Mouse (Mus musculus): ENCODE results near the gene Mast4.

DNA sequence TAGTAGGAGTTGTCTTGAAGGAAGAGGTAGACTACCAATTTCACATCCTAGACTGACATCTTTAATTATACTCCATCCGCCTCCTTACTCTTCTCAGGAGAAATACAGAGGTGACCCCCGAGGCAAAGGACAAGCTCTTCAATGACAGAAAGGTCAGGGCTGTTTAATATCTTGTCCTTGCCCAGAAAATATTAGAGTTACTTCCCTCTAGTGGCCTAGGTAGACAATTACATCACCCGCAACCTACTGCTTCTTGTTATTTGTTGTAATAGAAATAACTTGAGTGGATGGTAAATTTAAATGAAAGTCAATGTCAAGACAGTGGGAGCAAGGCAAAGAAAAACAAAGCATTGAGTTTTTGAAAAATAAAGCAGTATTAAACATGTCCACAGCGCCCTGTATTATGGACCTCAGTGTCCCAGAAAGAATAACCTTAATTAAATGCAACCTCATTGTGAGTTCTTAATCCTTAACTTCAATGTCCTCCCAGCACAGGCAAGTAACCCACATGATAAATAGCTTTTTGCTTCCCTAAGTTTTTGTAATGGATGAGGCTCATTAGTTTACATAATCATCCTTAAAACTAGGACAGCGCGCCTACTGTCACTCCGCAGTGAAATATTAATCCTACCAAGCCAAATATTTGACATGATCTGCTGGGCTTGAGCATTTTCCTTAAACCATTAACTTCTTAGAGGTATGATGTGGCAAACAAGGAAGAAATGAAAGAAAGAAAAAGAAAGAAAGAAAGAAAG, 408.3 kb downstream of the Mast4 start:
- TF ChIP-seq TAL1 (IDR thresholded peaks at IDR 0.05; ENCODE audit: low read length) (no peak), GATA1 (IDR thresholded peaks at IDR 0.05; ENCODE audit: low read length) (no peak)

Data from erythroblast, embryonic 14.5 days (primary cell).